Mouse (Mus musculus): ENCODE measurements around the gene Clcn6. TPM values are rescaled to one million over a fixed set of nuclear protein-coding genes. Genes with fewer than 3 reads are reported as not detected.

Clcn6 gene
- polyA plus RNA-seq, 1 experiment from 2014 or later, result 32.8 TPM

DNA sequence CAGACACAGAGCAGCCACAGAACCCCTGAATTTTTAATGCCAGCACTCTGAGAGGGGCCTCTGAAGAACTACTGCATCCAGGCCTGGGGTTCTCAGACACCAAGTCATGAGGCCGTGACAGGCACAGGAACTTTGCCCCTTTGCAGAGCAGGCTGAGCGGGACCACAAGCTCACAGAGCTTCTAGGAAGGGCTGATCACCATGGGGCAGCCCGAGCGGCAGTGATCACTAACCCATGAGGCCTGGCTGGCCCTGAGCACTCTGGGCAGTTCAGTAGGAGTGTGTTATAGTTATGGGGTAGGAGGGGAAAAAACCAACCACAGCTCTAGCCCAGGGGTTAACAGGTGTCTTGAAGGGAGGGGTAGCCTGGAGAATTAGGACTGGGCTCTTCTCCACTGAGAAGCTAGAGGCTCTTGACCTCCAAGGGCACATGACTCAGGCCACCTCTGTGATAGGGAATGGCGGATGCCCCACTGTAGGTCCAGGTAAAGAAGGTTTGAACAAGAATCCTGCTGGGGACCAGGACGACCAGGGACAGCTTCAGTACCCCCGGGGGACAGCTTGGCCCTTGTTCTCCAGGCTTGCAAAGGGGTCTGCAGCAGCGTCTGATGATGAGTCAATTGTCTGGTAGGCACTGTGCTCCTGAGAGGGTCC lies 41.4 kb upstream of the Clcn6 start:
- 92% methylated on average over 8 of the region's 8 CpGs for WGBS
- H3K4me1 ChIP-seq (replicated peaks), result peaks cover 12% of the 10 kb centered on the region; the same call in 1 of the 2 replicates
- ATAC-seq (ENCODE audit: low FRiP score, low read depth), result no peak
- H3K4me2 ChIP-seq, result no peak overlapping the region
- H3K27ac ChIP-seq (replicated peaks), result no peak overlapping the region
- H3K4me3 ChIP-seq, result no peak overlapping the region
- no peaks in the 10 kb centered on the region for H3K36me3 ChIP-seq
- H3K9me3 ChIP-seq, result no peaks in the 10 kb centered on the region
- H3K27me3 ChIP-seq, result no peaks in the 10 kb centered on the region
- H3K9ac ChIP-seq, result no peak overlapping the region

- ATAC-seq (ENCODE audit: low FRiP score, low read depth), result no peak
- no peaks in the 10 kb centered on the region for H3K36me3 ChIP-seq
- no peak overlapping the region for H3K4me3 ChIP-seq
- 72% methylated on average over 6 of the region's 6 CpGs for WGBS
- no peaks in the 10 kb centered on the region for H3K9me3 ChIP-seq
- H3K4me2 ChIP-seq, result no peak overlapping the region
- no peak overlapping the region for H3K27ac ChIP-seq (replicated peaks)
- no peaks in the 10 kb centered on the region for H3K27me3 ChIP-seq
- H3K4me1 ChIP-seq (replicated peaks), result peaks cover 12% of the 10 kb centered on the region; the same call in 1 of the 2 replicates
- no peak overlapping the region for H3K9ac ChIP-seq
Measured at GRCm38 (mm10) chr4:148079212-148079611, 40.6 kb upstream of the Clcn6 start.

- H3K4me3 ChIP-seq, result no peak overlapping the region
- no peak overlapping the region for H3K27ac ChIP-seq (replicated peaks)
- WGBS, result 92% methylated on average over 6 of the region's 6 CpGs
- no peaks in the 10 kb centered on the region; the same call in 1 of the 2 replicates for H3K4me1 ChIP-seq (replicated peaks)
- no peak overlapping the region for H3K4me2 ChIP-seq
- no peaks in the 10 kb centered on the region for H3K9me3 ChIP-seq
- no peak overlapping the region for H3K9ac ChIP-seq
- no peaks in the 10 kb centered on the region for H3K36me3 ChIP-seq
- H3K27me3 ChIP-seq, result no peaks in the 10 kb centered on the region
- ATAC-seq (ENCODE audit: low FRiP score, low read depth), result no peak
Measured at GRCm38 (mm10) chr4:148075881-148076280, 37.3 kb upstream of the Clcn6 start.

DNA sequence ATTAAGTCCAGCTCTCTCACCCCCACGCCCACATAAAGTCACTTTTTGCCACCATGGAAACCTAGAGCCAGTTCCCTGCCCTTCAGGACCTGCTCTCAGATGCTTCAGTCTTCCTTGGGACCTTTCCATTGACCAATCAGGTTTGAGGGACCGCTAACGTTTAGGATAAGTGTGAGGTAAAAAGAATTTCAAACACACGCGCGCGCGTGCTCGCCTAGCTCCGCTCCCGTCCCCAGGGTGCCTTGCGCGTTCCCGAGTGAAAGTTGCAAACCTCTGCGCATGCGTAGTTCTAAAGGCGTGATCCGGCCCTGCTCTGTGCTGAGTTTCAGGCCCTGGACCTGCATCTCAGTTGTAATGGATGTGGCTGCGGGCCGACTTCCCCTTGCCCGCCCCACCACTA lies 36.6 kb upstream of the Clcn6 start:
- no peaks in the 10 kb centered on the region for H3K9me3 ChIP-seq
- WGBS, result 40% methylated on average over 21 of the region's 21 CpGs
- H3K4me2 ChIP-seq, result peak overlapping the region; percentile 55
- H3K27me3 ChIP-seq, result no peaks in the 10 kb centered on the region
- no peaks in the 10 kb centered on the region; the same call in 1 of the 2 replicates for H3K4me1 ChIP-seq (replicated peaks)
- no peaks in the 10 kb centered on the region for H3K36me3 ChIP-seq
- no peak overlapping the region for H3K27ac ChIP-seq (replicated peaks)
- H3K9ac ChIP-seq, result no peak overlapping the region
- ATAC-seq (ENCODE audit: low FRiP score, low read depth), result no peak
- peak overlapping the region; percentile 28 for H3K4me3 ChIP-seq

- Histone ChIP-seq H3K36me3 (no peaks in the 10 kb centered on the region), H3K27me3 (no peaks in the 10 kb centered on the region), H3K9me3 (no peaks in the 10 kb centered on the region), H3K4me2 (peak overlapping the region; percentile 55), H3K9ac (no peak overlapping the region), H3K27ac (replicated peaks) (no peak overlapping the region), H3K4me3 (peak overlapping the region; percentile 28), H3K4me1 (replicated peaks) (no peaks in the 10 kb centered on the region; the same call in 1 of the 2 replicates)
- peak; percentile 35; the same call in 1 of the 2 replicates for ATAC-seq (ENCODE audit: low FRiP score, low read depth)
- 50% methylated on average over 17 of the region's 17 CpGs for WGBS
Measured at GRCm38 (mm10) chr4:148074521-148075189, 36.0 kb upstream of the Clcn6 start.

- Histone ChIP-seq H3K36me3 (no peaks in the 10 kb centered on the region), H3K9me3 (no peaks in the 10 kb centered on the region), H3K9ac (no peak overlapping the region), H3K4me3 (no peak overlapping the region), H3K4me1 (replicated peaks) (no peaks in the 10 kb centered on the region; the same call in 1 of the 2 replicates), H3K27me3 (no peaks in the 10 kb centered on the region), H3K4me2 (no peak overlapping the region), H3K27ac (replicated peaks) (no peak overlapping the region)
- ATAC-seq (ENCODE audit: low FRiP score, low read depth), result peak; percentile 19; the same call in 1 of the 2 replicates
- WGBS, result 63% methylated on average over 5 of the region's 5 CpGs
Measured at GRCm38 (mm10) chr4:148071508-148071907, 32.9 kb upstream of the Clcn6 start.

GRCm38 (mm10) chr4:148069602-148070218 lies 31.1 kb upstream of the Clcn6 start:
- H3K27me3 ChIP-seq, result no peaks in the 10 kb centered on the region
- no peak overlapping the region for H3K4me2 ChIP-seq
- ATAC-seq (ENCODE audit: low FRiP score, low read depth), result no peak
- no peak overlapping the region for H3K4me3 ChIP-seq
- H3K9me3 ChIP-seq, result no peaks in the 10 kb centered on the region
- H3K36me3 ChIP-seq, result no peaks in the 10 kb centered on the region
- no peak overlapping the region for H3K27ac ChIP-seq (replicated peaks)
- H3K9ac ChIP-seq, result no peak overlapping the region
- H3K4me1 ChIP-seq (replicated peaks), result no peaks in the 10 kb centered on the region; the same call in 1 of the 2 replicates
- 86% methylated on average over 9 of the region's 9 CpGs for WGBS

- ATAC-seq (ENCODE audit: low FRiP score, low read depth), result no peak
- WGBS, result 89% methylated on average over 8 of the region's 8 CpGs
- Histone ChIP-seq H3K4me3 (no peak overlapping the region), H3K9ac (no peak overlapping the region), H3K9me3 (no peaks in the 10 kb centered on the region), H3K4me2 (no peak overlapping the region), H3K4me1 (replicated peaks) (no peaks in the 10 kb centered on the region), H3K27ac (replicated peaks) (no peak overlapping the region), H3K36me3 (no peaks in the 10 kb centered on the region), H3K27me3 (no peaks in the 10 kb centered on the region)
Measured at GRCm38 (mm10) chr4:148067346-148067745, 28.7 kb upstream of the Clcn6 start.

DNA sequence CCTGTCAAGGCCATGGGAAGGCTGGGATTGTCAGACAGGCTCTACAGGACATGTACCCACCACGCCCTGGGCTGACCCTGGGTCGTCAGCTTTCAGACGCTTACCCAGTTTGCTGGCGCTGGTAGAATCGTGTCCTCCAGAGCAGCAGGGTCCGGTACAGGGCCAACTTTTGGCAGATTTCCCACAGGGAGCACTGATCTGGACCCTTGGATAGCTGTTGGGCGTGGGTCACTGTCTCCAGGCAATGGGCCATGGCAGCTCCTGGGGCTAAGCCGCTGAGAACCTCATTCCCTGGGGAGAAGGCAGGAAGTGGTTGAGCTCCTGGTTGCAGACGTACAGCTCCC lies 27.8 kb upstream of the Clcn6 start:
- H3K4me2 ChIP-seq, result no peak overlapping the region
- no peaks in the 10 kb centered on the region for H3K9me3 ChIP-seq
- H3K36me3 ChIP-seq, result no peaks in the 10 kb centered on the region
- H3K27ac ChIP-seq (replicated peaks), result no peak overlapping the region
- no peak overlapping the region for H3K4me3 ChIP-seq
- H3K9ac ChIP-seq, result no peak overlapping the region
- 43% methylated on average over 9 of the region's 9 CpGs for WGBS
- ATAC-seq (ENCODE audit: low FRiP score, low read depth), result no peak
- no peaks in the 10 kb centered on the region for H3K27me3 ChIP-seq
- no peaks in the 10 kb centered on the region for H3K4me1 ChIP-seq (replicated peaks)

DNA sequence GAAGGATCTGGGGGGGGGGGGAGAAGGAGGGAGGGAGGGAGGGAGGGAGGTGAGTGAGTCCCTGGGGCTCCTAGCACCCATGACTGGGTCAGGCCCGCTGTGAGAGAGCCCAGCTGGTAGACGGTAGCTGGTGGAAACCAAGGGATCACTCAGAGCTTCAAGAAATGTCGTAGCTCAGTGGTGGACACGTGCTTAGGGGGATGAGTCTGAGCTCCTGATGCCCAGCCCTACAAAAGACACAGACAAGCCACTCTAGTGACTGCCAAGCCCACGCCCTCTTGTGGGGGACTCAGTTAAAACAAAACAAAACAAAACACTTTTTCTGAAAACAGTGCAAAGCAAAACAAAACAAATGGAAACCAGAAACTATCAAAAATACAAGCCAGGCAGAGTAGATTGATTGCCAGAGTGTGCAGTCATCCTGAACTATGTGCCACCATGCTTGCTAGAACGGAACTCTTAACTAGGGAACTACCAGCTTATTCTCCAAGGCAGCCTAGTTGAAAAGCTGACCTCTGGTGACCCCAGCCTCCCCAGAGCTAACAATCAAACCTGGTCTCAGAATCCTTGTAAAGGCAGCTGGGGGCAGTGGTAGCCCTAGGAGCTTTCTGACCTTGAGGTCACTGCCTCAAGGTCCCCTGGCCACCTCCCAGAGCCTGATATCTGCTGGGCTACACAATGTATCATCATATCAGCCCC lies 27.2 kb upstream of the Clcn6 start:
- Histone ChIP-seq H3K9me3 (no peaks in the 10 kb centered on the region), H3K36me3 (no peaks in the 10 kb centered on the region), H3K27ac (replicated peaks) (no peak overlapping the region), H3K27me3 (no peaks in the 10 kb centered on the region), H3K4me1 (replicated peaks) (no peaks in the 10 kb centered on the region), H3K9ac (no peak overlapping the region), H3K4me3 (no peak overlapping the region), H3K4me2 (no peak overlapping the region)
- WGBS, result 30% methylated on average over 6 of the region's 6 CpGs
- no peak for ATAC-seq (ENCODE audit: low FRiP score, low read depth)

GRCm38 (mm10) chr4:148061086-148061480 lies 22.5 kb upstream of the Clcn6 start:
- Histone ChIP-seq H3K36me3 (peaks cover 14% of the 10 kb centered on the region), H3K27ac (replicated peaks) (no peak overlapping the region), H3K4me1 (replicated peaks) (no peaks in the 10 kb centered on the region), H3K9me3 (no peaks in the 10 kb centered on the region), H3K4me3 (no peak overlapping the region), H3K9ac (no peak overlapping the region), H3K4me2 (no peak overlapping the region), H3K27me3 (no peaks in the 10 kb centered on the region)
- 89% methylated on average over 9 of the region's 9 CpGs for WGBS
- no peak for ATAC-seq (ENCODE audit: low FRiP score, low read depth)

Data from hindbrain, embryonic 15.5 days (tissue).